Mouse (Mus musculus): ENCODE data around the gene Lilr4b.
"Not testable (repeated sequence)": the region's sequence is repeated elsewhere in the genome, so short reads cannot be mapped to it uniquely, and the experiment has no call there.

The Lilr4b gene

DNA sequence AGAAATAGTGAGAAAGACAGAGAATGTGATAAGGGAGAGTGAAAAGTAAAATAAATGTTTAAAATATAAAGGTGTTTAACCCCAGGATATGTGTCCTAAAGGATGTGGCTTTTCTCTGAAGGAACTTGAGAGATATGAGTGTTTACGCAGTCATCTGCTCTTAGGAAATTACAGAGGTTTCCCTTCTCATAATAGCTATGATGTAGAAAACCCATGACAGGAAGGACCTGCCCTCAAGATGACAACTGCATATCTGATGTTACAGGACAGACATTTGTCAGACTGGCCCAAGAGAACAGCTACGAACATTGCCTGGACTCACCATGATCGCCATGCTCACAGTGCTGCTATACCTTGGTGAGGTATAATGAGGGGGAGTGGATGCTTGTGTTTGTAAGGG, at the start of gene Lilr4b, which contains the start of gene Gm49339:
Gene Lilr4b, plus strand, starts transcription at position 236 of the 400 bp plus-strand sequence.
Gene Gm49339, plus strand, starts transcription at position 216 of the 400 bp plus-strand sequence.
- not testable (repeated sequence) for DNase-seq (ENCODE audit: low read depth)

DNA sequence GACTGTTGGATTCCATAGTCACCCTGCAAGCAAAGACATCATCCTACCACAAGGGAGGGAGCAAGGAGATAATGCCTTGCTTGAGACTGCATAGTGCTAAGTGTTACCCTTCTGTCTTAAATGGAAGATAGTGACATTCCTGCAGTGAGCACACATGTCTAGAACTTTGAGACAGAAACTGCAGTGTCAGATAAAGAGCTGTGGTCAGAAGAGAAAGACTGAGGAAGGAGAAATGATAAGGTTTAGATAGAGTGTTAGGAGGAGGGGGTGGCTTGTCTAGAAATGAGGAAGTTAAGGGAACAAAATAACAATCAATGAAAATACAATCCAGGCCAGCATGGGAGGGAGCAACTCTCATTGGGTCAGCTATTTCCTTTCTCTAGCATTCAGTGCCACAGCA, 47.5 kb upstream of the Lilr4b start:
- no peak for DNase-seq (ENCODE audit: low read depth)

DNA sequence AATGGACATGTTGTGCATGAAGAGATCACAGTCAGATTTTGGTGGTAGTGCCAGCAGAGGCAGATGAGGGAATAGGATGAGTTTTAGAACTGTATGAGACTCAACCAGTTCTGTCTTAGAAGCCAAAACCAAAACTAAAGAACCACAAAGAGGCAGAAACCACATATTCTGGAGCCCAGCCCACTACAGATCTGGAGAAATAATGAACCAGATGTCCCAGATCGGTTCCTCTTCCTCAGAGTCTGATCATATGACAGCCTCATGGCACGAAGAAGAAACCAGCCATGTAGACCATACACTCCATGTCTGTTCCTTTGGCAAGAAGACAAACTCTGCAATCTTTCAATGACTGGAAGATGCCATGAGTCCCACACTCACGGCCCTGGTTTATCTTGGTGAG, 44.7 kb upstream of the Lilr4b start:
- DNase-seq (ENCODE audit: low read depth): no peak

DNA sequence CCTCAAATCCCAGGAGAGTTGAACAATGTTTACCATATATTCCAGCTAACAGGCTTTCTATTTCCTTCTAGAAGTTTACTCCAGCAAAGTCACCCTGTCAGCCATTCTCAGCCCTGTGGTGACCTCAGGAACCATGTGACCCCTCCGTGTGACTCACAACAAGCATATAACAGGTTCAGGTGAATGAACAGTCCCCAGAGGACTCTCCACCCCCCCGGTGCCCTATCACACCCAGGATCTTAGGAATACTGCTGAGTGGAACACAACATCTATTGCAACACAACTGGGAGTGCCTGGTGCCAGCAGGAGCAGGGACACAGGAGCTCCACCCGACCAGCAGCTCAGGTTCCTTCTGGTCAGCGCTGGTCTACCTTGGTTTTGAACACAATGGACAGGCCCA, 28.8 kb upstream of the Lilr4b start:
- no peak for DNase-seq (ENCODE audit: low read depth)

DNA sequence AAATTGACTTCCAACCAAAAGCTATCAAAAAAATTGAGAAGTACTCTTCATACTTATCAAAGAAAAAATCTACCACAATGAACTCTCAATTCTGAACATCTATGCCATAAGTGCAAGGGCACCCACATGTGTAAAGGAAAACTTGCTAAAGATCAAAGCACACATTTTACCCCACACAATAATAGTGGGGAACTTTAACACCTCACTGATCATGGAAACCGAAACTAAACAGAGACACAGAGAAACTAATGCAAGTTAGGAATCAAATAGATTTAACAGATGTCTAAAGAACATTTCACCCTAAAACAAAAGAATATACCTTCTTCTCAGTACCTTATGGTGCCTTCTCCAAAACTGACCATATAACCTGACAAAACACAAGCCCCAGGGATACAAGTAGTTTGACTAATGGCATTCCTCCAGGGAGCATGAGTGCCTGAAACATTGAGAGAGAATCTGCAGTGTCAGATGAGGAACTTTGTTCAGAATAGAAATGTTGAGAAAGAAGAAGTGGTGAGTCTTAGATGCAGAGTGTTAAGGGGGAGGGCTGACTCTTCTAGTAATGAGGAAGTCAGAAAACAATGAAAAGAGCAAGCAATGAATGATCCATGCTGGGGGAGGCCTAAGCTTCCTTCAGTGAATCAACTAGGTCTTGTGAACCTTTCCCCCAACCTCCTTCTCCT, 26.7 kb upstream of the Lilr4b start:
- DNase-seq (ENCODE audit: low read depth): no peak

DNA sequence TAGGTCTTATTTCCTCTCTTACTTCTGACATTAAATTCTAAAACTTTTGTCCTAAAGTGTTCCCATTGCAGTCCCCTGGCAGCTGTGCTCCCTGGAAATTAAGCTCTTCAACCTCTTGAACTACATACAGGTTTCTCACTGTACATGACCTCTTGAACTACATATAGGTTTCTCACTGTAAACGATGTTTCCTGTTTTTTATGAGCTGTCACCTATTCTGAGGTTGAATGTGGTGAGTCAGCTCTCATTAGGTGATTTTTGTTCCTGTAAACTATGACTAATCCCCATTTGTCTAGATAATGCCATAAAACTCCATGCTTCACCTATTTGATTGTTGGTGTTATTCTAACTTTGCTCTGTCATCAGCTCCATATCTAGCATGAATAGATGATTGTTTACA, 26.1 kb upstream of the Lilr4b start:
- DNase-seq (ENCODE audit: low read depth): no peak

DNA sequence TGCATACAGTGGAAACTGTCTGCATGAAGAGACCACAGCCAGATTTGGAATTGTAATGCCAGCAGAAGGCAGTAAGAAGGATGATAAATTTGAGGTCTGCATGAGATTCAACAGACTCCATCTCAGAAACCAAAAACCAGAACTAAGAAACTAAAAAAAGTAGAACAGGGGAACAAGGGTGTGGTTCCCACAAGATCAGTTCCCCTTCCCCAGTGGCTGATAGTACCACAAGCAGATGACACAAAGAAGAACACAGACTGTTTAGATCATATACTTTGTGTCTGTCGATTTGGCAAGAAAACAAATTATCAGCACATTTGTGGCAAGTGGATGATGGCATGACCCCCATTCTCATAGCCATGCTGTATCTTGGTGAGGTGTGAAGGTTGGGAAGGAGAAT, 24.7 kb upstream of the Lilr4b start:
- no peak for DNase-seq (ENCODE audit: low read depth)

DNA sequence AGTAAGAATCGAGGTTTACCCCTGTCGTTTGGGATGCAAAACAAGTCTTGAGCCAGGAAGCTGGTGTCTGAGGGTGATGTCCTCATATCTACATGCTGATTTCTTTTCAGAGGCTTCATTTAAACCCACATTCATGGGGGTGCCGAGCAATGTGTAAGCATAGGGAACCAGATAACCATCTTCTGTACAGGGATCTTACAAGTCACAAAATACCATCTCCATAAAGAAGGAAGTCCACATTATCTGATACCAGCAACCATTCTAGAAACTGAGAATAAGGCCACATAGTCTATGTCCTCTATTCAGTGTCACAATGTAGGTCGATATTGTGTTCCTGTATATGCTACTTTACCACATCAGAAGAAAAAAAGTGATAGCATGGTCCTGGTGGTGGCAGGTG, 24.1 kb upstream of the Lilr4b start:
- no peak for DNase-seq (ENCODE audit: low read depth)

DNA sequence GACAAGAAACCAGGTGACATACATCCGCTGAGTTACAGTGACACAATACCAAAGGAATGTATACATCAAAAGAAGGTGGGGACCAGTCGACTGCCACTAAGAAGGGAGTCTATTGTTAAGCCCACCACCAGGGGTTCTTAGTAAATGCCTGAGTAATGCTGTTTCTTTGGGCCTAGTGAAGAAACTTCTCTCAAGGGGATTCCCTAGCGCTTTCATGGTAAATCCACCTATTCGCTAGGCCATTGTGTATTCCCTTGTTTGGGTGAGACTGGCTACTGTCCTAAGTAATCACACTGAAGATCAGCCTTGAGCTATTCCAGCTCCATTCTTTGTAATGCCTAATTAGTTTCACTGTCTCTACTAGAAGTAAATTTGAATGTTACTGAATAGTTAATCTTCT, 16.6 kb upstream of the Lilr4b start:
- DNase-seq (ENCODE audit: low read depth): not testable (repeated sequence)

DNA sequence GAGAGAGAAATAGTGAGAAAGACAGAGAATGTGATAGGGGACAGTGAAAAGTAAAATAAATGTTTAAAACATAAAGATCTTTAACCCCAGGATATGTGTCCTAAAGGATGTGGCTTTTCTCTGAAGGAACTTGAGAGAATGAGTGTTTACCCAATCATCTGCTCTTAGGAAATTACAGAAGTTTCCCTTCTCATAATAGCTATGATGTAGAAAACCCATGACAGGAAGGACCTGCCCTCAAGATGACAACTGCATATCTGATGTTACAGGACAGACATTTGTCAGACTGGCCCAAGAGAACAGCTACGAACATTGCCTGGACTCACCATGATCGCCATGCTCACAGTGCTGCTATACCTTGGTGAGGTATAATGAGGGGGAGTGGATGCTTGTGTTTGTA, 10.3 kb downstream of the Lilr4b start, which contains the start of gene Lilrb4a:
Gene Lilrb4a, plus strand, starts transcription at position 266 of the 400 bp plus-strand sequence.
- DNase-seq (ENCODE audit: low read depth): not testable (repeated sequence)

DNA sequence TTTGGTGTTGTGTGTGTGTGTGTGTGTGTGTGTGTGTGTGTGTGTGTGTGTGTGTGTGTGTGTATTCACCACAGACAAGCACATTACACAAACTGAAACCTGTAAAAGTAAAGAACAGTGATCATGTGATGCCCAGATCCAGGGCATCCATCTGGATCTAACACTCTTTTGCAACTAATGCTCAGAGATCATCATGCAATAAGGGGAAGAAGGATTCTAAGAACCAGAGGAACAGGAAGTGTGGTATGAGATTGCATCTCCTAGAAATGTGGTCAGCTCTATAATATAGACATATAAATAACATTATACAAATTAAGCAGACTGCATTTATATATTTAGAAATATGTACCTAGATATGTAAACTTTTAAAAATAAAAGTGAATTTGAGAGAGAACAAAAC, 39.6 kb downstream of the Lilr4b start:
- no peak for DNase-seq (ENCODE audit: low read depth)

DNA sequence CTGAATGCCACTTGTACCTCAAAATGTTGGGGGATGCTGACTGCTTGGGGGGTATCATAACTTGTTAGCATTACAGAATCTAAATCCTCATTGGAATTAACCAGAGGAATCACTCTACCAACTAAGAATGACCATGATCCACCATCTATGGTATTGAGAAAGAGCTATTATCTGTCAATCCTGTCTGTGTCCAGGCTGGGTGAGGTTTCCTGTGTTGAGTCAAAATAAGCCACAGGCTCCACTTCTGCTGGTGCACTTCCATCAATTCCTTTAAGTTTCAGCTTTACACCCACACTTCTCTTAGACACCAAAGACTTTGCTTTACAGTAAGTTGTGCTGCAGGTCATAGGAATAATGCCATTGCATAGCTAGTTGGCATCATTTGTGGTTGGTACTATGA, 41.0 kb downstream of the Lilr4b start:
- no peak for DNase-seq (ENCODE audit: low read depth)

DNA sequence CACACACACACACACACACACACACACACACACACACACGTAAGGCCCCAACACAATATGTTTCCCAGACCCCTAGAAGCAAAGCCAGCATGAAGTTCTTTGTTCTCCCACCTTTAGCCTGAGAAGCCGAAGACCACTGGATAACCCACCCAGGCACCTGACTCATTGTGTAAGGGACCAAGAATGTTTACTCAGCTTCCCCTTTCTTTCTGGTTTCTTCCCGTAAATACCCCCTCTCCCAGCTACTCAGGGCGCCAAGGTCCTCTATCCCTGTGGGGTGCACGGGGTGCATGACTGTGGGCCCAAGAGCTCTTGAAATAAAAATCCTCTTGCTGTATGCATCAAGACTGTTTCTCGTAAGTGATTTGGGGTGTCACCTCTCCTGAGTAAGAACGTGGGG, 45.7 kb downstream of the Lilr4b start:
- no peak for DNase-seq (ENCODE audit: low read depth)

DNA sequence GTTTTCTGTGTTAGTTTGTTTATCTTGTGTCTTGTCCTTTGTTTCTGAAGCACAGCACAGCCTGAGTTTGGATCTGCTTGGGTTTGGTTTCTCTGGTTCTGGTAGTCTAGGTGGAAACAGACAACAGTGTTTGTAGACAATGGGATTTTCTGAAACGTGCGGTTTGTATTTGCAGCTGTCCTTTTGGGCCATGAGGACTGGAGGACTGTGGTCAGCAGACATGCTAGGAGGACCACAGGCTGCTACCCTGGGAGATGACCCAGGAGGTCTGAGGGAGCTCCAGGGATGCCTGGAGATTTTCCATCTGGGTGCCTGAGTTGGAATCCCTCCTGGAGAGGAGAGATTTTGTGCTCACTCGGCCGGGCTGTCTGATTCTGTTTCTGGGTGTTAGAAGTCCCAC, 46.2 kb downstream of the Lilr4b start:
- no peak for DNase-seq (ENCODE audit: low read depth)

DNA sequence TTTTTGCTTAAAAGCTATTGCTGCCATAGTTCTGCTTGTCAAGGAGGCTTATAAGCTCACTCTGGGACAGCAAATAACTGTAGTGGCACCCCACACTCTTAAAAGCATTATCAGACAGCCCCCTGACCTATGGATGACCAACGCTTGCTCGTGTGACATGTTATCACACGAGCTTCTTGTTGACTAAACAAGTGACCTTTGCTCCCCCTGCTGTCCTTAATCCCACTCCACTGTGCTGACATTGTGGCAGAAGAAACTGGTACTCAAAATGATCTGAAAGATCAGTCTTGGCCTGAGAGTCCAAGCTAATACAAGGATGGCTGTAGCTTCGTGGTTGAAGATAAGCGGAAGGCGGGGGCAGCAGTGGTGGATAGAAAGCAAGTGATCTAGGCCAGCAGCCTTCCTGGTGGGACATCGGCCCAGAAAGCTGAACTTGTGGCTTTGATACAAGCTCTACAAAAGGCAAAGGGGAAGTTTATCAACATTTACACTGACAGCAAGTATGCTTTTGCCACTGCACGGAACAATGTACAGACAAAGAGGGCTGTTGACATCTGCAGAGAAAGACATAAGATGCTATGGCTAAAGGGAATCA, 48.5 kb downstream of the Lilr4b start:
- no peak for DNase-seq (ENCODE audit: low read depth)

DNA sequence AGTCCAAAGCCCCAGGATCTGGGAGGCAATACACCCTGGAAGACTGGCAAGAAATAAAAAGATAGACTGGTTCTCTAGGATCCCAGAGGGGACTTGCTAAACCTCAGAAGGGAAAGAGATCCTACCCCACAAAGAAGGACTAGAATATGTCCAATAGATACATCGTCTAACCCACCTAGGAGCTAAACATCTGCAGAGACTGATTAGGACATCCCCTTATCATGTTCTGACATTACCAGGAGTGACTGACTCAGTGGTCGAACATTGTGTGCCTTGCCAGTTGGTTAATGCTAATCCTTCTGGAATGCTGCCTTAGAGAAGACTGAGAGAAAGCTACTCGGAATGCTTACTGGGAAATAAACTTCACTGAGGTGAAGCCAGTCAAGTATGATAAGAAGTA, 49.1 kb downstream of the Lilr4b start:
- DNase-seq (ENCODE audit: low read depth): no peak

DNA sequence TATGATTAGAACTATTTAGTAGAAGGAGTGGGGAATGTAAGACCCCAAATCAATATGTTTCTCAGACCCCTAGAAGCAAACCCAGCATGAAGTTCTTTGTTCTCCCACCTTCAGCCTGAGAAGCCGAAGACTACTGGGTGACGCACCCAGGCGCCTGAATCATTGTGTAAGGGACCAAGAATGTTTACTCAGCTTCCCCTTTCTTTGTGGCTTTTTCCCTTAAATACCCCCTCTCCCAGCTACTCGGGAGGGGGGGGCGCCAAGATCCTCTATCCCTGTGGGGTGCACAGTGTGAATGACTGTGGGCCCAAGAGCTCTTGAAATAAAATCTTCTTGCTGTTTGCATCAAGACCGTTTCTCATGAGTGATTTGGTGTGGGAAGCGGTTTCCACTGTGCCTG, 50.4 kb downstream of the Lilr4b start:
- DNase-seq (ENCODE audit: low read depth): no peak

All from fibroblast of lung, adult 2 months (primary cell).